Mouse (Mus musculus) mouse embryonic stem cell (cell line): ENCODE measurements around the gene Ccdc28b.

Experiments used
- in situ Hi-C, 2 experiments: fragments of 300-500 bp; cut with MboI; formaldehyde crosslinking; loops; 1 replicate in 1 of 2; 3 replicates in 1 of 2; pipeline ENCODE4 v1.14.3; 2019 to 2020; ENCODE audit warnings: low sequenced_read_pairs in 2 of 2, low pct_unique_long_range_greater_than_20kb in 1 of 2, mixed read lengths in 1 of 2; ENCODE audit not compliant: unreplicated experiment in 1 of 2

The Ccdc28b gene

GRCm38 (mm10) chr4:129600233-129601158 lies 23.3 kb downstream of the Ccdc28b start, which contains the start of the genes Eif3i and Tmem234:
Gene Eif3i (minus strand): TSS chr4:129600648.
Gene Tmem234 (plus strand): TSS chr4:129600668.
- in situ Hi-C loops: no loop called here

- in situ Hi-C loops: no loop called here
These were observed 34.9 kb downstream of the Ccdc28b start for GRCm38 (mm10) chr4:129588865-129589264.

DNA sequence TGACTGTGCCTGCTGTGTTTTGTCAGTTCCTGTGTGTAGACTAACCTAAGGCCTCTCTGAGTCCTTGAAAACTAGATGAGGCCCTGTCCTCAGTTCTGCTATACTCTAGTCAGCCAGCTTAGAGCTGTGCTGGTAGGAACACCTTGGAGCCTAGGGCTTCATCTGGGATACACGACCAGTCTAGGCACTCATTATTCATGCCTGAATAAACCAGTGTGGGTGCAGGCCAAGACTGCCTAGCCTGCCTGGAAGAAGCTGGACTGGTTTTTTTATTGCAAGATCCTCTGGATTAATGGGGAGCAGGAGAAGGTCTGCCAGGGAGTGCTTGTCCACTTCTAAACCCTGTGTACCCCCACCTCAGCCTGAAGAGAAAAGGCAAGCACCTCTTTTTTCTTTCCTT lies 36.8 kb downstream of the Ccdc28b start:
- in situ Hi-C loops: no loop called here

- in situ Hi-C loops: no loop called here
These were observed 38.0 kb downstream of the Ccdc28b start for GRCm38 (mm10) chr4:129585773-129586172.

DNA sequence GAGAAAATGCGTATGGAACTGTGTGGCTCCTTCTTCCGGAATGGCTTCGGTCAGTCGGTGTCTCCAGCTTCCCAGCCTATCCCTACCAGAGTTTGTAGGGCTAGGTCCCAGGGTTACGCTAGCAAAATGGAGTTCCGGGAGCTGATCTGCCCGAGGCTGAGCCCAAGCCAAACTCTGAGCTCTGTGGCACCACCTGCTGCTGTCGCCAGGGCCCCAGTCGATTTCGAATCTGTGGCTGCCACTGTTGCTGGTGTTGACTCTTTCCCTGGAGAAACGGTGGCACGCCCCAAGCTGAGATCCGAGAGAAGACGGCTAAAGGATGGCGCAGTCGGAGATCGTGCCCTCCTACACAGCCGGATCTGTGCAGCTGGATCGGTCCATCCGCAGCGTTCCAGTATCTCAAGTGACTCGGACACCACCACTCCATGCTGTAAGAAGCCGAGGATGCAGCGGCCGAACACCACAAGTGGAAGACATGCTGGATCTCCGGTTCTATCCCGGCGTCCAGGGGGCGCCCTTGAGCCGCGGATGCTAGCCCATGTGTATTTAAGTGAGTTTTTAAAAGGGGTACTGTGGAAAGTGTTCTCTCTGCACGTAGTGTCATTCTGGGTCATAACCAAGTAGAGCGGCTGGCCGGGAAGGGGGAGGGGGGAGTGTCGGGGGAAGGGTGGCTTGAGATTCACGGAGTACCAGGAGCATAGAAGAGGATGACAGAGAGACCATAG lies 38.7 kb downstream of the Ccdc28b start:
- in situ Hi-C loops: no loop called here

DNA sequence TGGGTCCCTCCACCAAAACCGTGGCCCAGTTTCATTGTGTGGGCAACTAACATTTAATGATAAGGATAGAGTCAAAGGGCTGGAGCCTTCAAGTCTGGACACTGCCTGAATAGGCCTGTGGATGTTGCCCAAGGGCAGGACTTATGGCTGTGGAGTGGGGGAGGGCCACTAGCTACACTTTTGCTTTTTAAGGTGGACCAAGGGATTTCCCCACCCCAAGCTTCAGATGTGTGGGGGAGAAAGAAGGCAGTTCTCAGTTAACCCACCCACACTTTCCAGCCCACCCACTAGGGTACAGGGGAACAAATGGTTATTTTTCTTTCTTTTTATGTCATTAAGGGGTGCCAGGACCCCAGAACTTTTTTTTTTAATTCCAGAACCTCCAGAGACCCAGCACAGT lies 39.4 kb downstream of the Ccdc28b start:
- in situ Hi-C loops: no loop called here

DNA sequence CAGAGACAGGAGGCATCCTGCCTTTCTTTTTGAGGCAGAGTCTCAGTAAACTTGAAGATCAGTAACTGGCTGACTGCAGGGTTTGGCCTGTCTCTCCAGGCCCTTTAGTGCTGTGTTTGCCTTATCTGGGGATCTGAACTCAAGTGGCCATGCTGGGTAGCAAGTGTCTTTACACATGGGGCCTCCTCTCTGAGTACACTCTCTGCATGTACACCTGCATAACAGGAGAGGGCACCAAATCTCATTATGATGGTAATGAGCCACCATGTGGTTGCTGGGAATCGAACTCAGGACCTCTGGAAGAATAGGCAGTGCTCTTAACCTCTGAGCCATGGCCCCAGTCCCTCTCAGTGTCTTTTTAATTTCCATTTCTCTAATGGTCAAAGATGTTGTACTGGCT lies 41.5 kb downstream of the Ccdc28b start:
- in situ Hi-C loops: no loop called here

- in situ Hi-C loops: no loop called here
These were observed 43.4 kb downstream of the Ccdc28b start for GRCm38 (mm10) chr4:129580347-129580746.

DNA sequence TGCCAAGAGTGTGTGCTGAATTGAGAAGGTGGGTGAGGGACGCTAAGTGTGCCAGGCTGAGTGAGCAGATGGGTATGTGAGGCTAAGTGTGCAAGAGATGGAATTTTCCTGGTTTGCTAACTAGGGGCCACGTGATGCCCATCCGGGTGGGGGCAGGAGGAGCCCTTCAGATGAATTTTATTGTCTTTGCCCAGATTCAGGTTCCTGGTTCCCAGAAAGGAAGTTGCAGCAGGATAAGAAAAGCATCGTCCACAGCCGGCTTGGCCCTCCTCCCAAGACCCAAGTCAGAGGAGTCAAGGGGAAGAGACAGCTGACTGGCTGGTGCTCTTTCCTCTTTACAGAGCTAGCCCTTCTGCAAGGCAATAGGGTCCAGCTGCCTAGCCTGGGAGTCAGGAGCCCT lies 45.3 kb downstream of the Ccdc28b start, which contains the start of gene Fam167b:
TSS of gene Fam167b (minus strand) at position 84 of the 400 bp plus-strand sequence.
- in situ Hi-C loops: no loop called here

DNA sequence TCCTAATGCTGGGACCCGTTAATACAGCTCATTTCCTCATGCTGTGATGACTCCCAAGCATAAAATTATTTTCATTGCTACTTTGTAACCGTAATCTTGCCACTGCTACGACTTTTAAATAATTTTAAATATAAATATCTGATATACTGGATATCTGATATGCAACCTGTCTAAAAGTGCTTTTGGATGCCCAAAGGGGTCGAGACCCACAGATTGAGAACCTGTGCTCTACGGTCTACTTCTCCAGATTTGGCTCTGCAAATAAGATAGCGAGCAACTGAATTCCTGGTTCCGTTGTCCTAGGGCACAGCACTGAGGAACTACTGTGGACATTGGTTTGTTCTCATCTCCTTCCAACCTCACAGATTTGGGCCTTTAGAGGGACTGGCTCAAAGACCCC lies 46.1 kb downstream of the Ccdc28b start:
- in situ Hi-C loops: no loop called here

DNA sequence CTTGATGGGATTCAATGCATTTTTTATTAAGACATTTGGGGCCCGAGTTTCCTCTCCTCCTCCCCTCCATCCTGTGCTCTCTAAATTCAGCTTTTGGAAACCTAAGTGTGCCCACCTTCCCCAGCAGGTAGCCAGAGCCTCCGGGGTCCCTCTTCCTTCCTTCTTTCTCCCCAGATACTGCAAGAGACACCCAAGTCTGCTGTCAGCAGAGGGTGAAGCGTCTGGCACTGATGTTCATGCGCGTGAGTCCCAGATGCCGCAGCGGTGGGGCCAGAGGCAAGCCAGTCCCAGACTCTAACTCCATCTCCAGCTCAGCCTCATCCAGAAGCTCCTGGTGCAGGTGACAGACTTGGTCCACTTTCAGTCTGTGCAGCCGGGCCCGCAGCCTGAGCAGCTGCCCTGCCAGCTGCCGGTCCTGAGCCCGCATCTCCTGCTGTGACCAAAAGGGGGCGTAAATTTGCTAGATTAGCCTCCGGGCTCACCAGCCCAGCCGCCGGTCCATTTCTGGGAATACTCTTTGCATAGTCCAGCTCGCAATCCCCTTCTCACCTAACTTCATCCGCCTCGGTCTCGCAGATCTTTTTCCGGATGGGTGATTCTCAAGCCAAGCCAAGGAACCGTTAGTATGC lies 46.8 kb downstream of the Ccdc28b start:
- in situ Hi-C loops: no loop called here

DNA sequence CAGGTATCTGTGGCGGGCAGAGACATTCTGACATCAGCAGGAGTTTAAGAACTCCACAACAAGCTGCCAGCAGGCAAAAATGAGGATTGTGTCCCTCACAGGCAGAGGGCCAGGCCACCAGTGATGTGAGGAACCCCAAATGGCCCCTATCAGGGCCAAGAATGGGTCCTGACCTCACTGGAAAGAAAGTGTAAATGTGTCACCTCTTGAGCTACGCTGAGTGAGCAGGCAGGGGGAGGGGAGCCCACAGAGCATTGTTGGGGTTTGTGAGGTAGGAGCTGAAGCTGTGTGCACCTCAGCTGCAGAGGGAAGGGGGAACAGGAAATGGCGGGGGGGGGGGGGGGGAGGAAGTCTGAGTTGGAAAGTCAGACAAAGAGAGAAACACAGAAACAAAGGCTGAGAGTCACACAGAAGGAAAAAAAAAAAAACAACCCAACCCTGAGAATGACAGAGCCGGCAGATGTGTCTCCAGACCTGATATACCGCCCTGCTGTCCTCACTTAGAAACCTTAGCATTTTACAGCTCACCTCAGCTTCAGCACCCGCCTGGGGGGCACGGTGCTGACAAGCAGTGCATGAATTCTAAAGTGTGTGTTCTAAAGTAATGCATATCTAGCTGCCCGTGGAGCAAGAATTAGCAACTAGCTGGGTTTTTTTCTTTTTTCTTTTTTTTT lies 48.4 kb downstream of the Ccdc28b start:
- in situ Hi-C loops: no loop called here

DNA sequence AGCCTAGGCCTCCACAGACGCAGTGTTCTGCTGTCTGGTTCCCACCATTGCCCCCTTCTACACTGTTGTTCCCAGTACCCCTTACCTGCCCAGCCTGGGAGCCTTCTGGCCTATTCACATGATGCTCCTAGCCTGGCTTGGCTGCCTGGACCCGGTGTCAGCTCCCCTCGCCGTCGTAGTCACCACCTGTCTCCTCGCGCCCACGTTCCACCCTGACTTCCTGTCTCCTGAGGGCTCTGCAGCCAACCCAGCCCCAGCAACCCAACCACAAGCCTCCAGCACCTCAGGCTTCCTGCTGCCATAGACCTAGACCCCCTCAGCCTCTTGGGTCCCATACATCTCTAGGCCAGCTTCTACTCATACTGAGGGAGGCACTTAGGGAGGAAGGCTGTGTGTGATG lies 50.3 kb downstream of the Ccdc28b start, which contains the start of gene Lck:
TSS of gene Lck (minus strand) at position 212 of the 400 bp plus-strand sequence.
- in situ Hi-C loops: no loop called here

- in situ Hi-C loops: no loop called here
These were observed 50.7 kb downstream of the Ccdc28b start for GRCm38 (mm10) chr4:129573093-129573370.

DNA sequence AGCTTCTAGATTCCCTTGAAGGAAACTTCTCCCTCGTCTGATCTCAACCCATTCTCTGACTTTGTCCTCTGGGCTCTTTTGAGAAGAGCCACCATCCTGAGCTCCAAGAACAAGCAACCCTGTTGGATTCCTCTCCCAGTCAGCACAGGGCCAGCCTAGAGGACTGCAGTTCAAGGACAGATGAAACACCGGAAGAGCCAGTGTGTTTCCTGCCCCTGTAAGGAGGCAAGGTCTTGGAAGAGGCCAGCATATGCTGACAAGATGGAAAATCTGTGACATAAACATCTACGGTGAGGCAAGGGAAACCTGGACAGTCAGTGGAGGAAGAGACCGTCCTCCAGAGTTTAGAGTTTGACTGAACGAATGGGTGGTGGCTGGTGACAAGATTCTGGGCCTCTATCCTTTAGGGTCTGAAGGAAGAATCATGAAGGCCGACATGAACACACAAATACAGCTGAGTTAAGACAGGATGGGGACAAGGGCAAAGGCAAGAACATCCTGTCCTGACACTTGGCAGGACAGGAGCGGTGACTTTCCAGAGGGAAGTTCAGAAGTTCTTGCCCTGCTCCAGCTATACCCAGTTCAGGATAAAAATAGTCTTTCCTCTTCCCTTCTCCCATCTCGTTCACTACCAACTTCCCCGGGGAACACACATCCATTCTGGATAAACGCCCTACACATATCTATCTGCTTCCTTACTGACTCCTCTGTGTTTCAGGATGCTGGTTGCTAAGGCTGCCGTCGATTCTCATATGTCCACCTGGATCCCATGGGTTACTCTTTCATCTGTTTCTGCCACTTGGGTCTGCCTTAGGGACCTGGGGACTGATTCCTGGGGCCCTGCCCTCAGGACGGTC lies 51.3 kb downstream of the Ccdc28b start:
- in situ Hi-C loops: no loop called here

- in situ Hi-C loops: no loop called here
These were observed 52.1 kb downstream of the Ccdc28b start for GRCm38 (mm10) chr4:129571551-129572084.

- in situ Hi-C loops: no loop called here
These were observed 53.7 kb downstream of the Ccdc28b start for GRCm38 (mm10) chr4:129570028-129570427.
